Mouse (Mus musculus) lung, embryonic 15.5 days (tissue): ENCODE measurements around the gene Oaz3. TPM values are rescaled to one million over a fixed set of nuclear protein-coding genes. Genes with fewer than 3 reads are reported as not detected.

ENCODE experiments used
- polyA plus RNA-seq: library from polyadenylated mRNA; unstranded; fragments of >200 nt; fragmentation: Nextera tagmentation; extraction: Ambion mirVana; gene quantifications from 2 replicates; pipeline ENCODE4 v1.2.1, GENCODE M21; 2015

The Oaz3 gene
- polyA plus RNA-seq, 1 experiment from 2014 or later: 0.42 TPM

Other genes with a start within 250 kb of the Oaz3 start
- not detected in 2 replicates for gene Gm5286, start 247.2 kb downstream of the Oaz3 start, polyA plus RNA-seq
- not detected in 2 replicates for gene Gm4778, start 179.9 kb downstream of the Oaz3 start, polyA plus RNA-seq
- gene Them4, start 133.8 kb downstream of the Oaz3 start, polyA plus RNA-seq: 10.3 and 10.6 TPM in 2 replicates
- gene Them5, start 101.8 kb downstream of the Oaz3 start, polyA plus RNA-seq: 0.25 and 0.35 TPM in 2 replicates
- 0.45 and 1.1 TPM in 2 replicates for gene C2cd4d, start 81.5 kb downstream of the Oaz3 start, polyA plus RNA-seq
- 6.1 and 6.8 TPM in 2 replicates for gene Rorc, start 71.1 kb downstream of the Oaz3 start, polyA plus RNA-seq
- 0.25 and 0.26 TPM in 2 replicates for gene Lingo4, start 45.4 kb downstream of the Oaz3 start, polyA plus RNA-seq
- 11.7 and 11.8 TPM in 2 replicates for gene Tdrkh, start 30.6 kb downstream of the Oaz3 start, polyA plus RNA-seq
- gene Mrpl9, start 597 bp downstream of the Oaz3 start, polyA plus RNA-seq: 59.5 and 62.6 TPM in 2 replicates
- gene Celf3, start 34.4 kb upstream of the Oaz3 start, polyA plus RNA-seq: 2.3 and 4.6 TPM in 2 replicates
- gene Riiad1, start 36.4 kb upstream of the Oaz3 start, polyA plus RNA-seq: 7.8 and 8.4 TPM in 2 replicates
- gene Snx27, start 138.8 kb upstream of the Oaz3 start, polyA plus RNA-seq: 46.5 and 48.5 TPM in 2 replicates
- not detected in 2 replicates for gene Gm10972, start 199.2 kb upstream of the Oaz3 start, polyA plus RNA-seq
- 10.4 and 11.6 TPM in 2 replicates for gene Tuft1, start 215.0 kb upstream of the Oaz3 start, polyA plus RNA-seq
- 7.5 and 8.5 TPM in 2 replicates for gene Selenbp2, start 249.6 kb upstream of the Oaz3 start, polyA plus RNA-seq